Mouse (Mus musculus) hindbrain, embryonic 16.5 days (tissue): Measurements from ENCODE around the gene Pcolce. TPM values are rescaled to one million over a fixed set of nuclear protein-coding genes. Genes with fewer than 3 reads are reported as not detected.

Source experiments
- ATAC-seq: fragments of 200-750 bp; cut with Nextera tagmentation; 2 replicates; pipeline ENCODE4 v1.8.0; 2017; ENCODE audit warnings: moderate TSS enrichment, moderate library complexity
- H3K27ac ChIP-seq: fragments of 300-500 bp; sonication (generic); 2 replicates; pipeline ENCODE4 v1.5.1; 2014; ENCODE audit warnings: low read depth, mild to moderate bottlenecking, control low read depth, low read length, moderate library complexity
- H3K27me3 ChIP-seq: fragments of 300-500 bp; sonication (generic); replicated peaks from 2 replicates; pipeline ENCODE4 v1.6.1; 2014; ENCODE audit warnings: low read length; ENCODE audit not compliant: control insufficient read depth, insufficient read depth
- H3K36me3 ChIP-seq: fragments of 300-500 bp; sonication (generic); 2 replicates; pipeline ENCODE4 v1.6.1; 2014; ENCODE audit warnings: mild to moderate bottlenecking, low read length, moderate library complexity, mixed read lengths; ENCODE audit not compliant: control insufficient read depth, insufficient read depth
- H3K4me1 ChIP-seq: fragments of 300-500 bp; sonication (generic); 2 replicates; pipeline ENCODE4 v1.6.1; 2014; ENCODE audit warnings: low read depth, low read length; ENCODE audit not compliant: control insufficient read depth, insufficient read depth
- H3K4me2 ChIP-seq: fragments of 300-500 bp; sonication (generic); 2 replicates; pipeline ENCODE4 v1.6.1; 2014; ENCODE audit warnings: mild to moderate bottlenecking, low read length, control low read depth, moderate library complexity
- H3K4me3 ChIP-seq: fragments of 300-500 bp; sonication (generic); 2 replicates; pipeline ENCODE4 v1.5.1; 2014; ENCODE audit warnings: mild to moderate bottlenecking, low read length, control low read depth, moderate library complexity
- H3K9ac ChIP-seq: fragments of 300-500 bp; sonication (generic); 2 replicates; pipeline ENCODE4 v1.6.1; 2014; ENCODE audit warnings: low read depth, mild to moderate bottlenecking, control low read depth, low read length, moderate library complexity
- H3K9me3 ChIP-seq: fragments of 300-500 bp; sonication (generic); 2 replicates; pipeline ENCODE4 v1.6.1; 2014; ENCODE audit warnings: mild to moderate bottlenecking, low read length, moderate library complexity; ENCODE audit not compliant: control insufficient read depth
- WGBS: fragments of 180-500 bp; shearing (Covaris S2); extraction: QIAGEN DNeasy Blood & Tissue Kit; methylation state at CpG from one replicate; pipeline ENCODE4 v1.1.7; 2014; 5-methylcytosine and 5-hydroxymethylcytosine counted together
- polyA plus RNA-seq: library from polyadenylated mRNA; unstranded; fragments of >200 nt; fragmentation: Nextera tagmentation; extraction: Ambion mirVana; gene quantifications from 2 replicates; pipeline ENCODE4 v1.2.1, GENCODE M21; 2015

Gene Pcolce
- polyA plus RNA-seq, 1 experiment from 2014 or later = 23.3 TPM

DNA sequence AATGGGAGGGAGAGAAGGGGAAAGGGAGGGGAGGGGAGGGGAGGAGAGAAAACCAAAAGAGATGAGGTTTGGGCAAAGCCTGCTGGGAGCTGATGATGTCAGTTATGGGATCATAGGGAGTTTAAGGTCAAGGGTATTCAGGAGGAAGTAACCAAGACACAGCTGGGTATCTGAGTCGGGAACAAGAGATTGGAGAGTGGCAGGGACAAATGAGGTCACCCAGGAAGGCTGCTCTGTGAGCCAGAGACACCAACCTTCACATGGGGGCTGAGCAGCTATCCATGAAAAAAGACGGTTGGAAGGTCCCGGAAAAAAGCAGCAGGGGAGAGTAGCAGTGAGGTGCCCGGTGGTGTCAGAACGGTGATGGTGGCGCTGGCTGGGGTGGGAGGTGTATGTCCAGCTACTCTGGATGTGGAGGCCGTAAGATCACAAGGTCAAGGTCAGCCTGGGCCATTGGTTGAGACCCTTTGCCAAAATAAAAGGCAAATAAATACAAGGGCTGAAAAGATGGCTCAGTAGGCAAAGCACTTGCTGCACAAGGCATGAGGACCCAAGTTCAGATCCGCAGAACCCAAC, 45.3 kb downstream of the Pcolce start:
- WGBS = 81% methylated on average over 8 of the region's 8 CpGs
- Histone ChIP-seq H3K4me2 (no peak overlapping the region), H3K9ac (no peak overlapping the region), H3K9me3 (no peaks in the 10 kb centered on the region), H3K27me3 (no peaks in the 10 kb centered on the region), H3K4me3 (no peak overlapping the region), H3K36me3 (peaks cover 13% of the 10 kb centered on the region), H3K4me1 (peaks cover 2% of the 10 kb centered on the region; the same call in 1 of the 2 replicates), H3K27ac (no peak overlapping the region)
- no peak for ATAC-seq

DNA sequence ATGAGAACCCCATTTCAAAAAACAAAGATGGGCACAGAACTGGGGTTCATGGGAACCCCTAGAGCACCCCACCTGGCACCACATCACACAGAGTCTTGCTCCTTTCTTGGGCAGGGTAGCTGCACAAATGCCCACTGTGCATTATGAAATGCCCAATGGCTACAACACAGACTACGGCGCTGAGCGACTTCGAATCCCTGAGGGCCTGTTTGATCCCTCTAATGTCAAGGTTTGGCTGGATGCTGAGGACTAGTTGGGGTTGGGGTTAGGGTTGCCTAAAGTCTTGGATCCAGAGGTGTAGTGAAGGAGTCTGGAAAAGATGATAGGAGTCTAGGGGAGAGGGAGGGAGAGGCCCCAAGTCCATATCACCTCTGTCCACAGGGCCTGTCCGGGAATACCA, 47.2 kb downstream of the Pcolce start:
- Histone ChIP-seq H3K27ac (no peak overlapping the region), H3K4me2 (no peak overlapping the region), H3K4me3 (no peak overlapping the region), H3K4me1 (peaks cover 2% of the 10 kb centered on the region; the same call in 1 of the 2 replicates), H3K27me3 (no peaks in the 10 kb centered on the region), H3K9me3 (no peaks in the 10 kb centered on the region), H3K9ac (no peak overlapping the region), H3K36me3 (peaks cover 13% of the 10 kb centered on the region)
- WGBS = 92% methylated on average over 5 of the region's 5 CpGs
- no peak for ATAC-seq

DNA sequence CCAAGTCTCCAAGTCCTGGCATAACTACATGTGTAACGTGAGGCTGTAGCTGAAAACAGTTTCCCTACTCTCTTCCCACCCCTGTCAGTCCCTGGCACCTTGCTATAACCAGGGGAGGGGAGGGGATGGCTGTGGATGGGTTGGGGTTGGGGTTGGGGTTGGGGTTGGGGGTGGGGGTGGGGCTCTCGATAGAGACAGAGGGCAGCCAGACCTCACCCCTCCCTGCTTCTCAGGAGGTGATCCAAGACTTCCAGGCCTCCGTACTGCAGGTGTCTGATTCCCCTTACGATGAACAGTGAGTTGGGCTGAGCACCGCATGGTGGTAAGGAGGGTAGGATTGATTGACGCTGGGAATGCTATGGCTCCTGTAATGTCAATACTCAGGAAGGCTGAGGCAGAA, 47.8 kb downstream of the Pcolce start:
- no peaks in the 10 kb centered on the region for H3K27me3 ChIP-seq
- WGBS = 58% methylated on average over 6 of the region's 6 CpGs
- H3K36me3 ChIP-seq = peaks cover 13% of the 10 kb centered on the region
- H3K4me3 ChIP-seq = no peak overlapping the region
- peaks cover 2% of the 10 kb centered on the region; the same call in 1 of the 2 replicates for H3K4me1 ChIP-seq
- H3K27ac ChIP-seq = no peak overlapping the region
- no peaks in the 10 kb centered on the region for H3K9me3 ChIP-seq
- no peak overlapping the region for H3K4me2 ChIP-seq
- no peak for ATAC-seq
- no peak overlapping the region for H3K9ac ChIP-seq

DNA sequence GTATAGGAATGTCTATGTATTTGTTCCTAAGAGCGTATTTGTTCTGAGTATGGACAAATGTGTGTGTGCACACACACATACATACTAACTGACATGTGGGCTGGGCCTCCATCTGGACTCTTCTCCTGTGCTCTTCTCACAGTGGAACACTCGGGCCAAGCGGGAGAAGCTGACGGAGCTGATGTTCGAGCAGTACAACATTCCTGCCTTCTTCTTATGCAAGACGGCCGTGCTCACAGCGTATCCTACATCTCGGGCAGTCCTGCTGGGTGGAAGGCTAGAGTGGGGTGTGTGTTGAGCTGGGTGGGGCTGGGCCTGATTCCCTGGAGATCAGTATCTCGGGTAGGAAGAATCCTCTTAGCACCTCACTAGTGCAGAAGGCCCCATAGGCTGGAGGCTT, 50.6 kb downstream of the Pcolce start:
- Histone ChIP-seq H3K27me3 (no peaks in the 10 kb centered on the region), H3K36me3 (peaks cover 13% of the 10 kb centered on the region), H3K27ac (no peak overlapping the region), H3K4me2 (no peak overlapping the region), H3K4me3 (no peak overlapping the region), H3K4me1 (peaks cover 2% of the 10 kb centered on the region; the same call in 1 of the 2 replicates), H3K9me3 (no peaks in the 10 kb centered on the region), H3K9ac (no peak overlapping the region)
- 74% methylated on average over 10 of the region's 10 CpGs for WGBS
- no peak for ATAC-seq

DNA sequence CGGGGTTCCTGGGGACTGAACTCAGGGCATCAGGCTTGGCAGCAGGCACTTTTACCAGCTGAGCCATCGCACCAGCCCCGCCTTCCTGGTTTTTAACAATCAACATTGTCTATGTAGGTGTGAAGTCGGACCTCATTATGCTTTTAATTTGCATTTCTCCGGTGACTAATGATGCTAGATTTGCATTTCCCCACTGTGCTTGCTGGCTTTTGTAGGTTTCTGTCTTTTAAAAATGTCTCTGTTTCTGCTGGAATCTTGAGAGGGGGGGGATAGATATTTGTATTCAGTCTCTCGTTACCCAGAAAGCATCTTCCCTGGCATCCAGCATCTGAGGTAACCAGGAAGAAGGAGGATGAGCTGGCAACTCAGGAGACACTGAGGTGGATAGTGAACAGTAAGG, 52.0 kb downstream of the Pcolce start:
- no peaks in the 10 kb centered on the region for H3K9me3 ChIP-seq
- WGBS = 51% methylated on average over 6 of the region's 6 CpGs
- no peak for ATAC-seq

More for the DNA sequence above, 52.0 kb downstream of the Pcolce start:
- no peak overlapping the region for H3K4me3 ChIP-seq
- no peaks in the 10 kb centered on the region for H3K27me3 ChIP-seq
- no peak overlapping the region for H3K9ac ChIP-seq
- no peak overlapping the region for H3K4me2 ChIP-seq
- H3K4me1 ChIP-seq = peaks cover 2% of the 10 kb centered on the region; the same call in 1 of the 2 replicates
- H3K27ac ChIP-seq = no peak overlapping the region
- peaks cover 6% of the 10 kb centered on the region for H3K36me3 ChIP-seq

Other genes with a start within 250 kb of the Pcolce start
- gene Zan, start 136.7 kb downstream of the Pcolce start, polyA plus RNA-seq = 0.19 and 0.24 TPM in 2 replicates
- 79.3 and 87.0 TPM in 2 replicates for gene Pop7, start 111.3 kb downstream of the Pcolce start, polyA plus RNA-seq
- 11.8 and 16.3 TPM in 2 replicates for gene Gigyf1, start 95.2 kb downstream of the Pcolce start, polyA plus RNA-seq
- gene Epo, start 80.5 kb downstream of the Pcolce start, polyA plus RNA-seq = not detected in 2 replicates
- 519 and 521 TPM in 2 replicates for gene Gnb2, start 80.3 kb downstream of the Pcolce start, polyA plus RNA-seq
- 268 and 271 TPM in 2 replicates for gene Actl6b, start 60.3 kb downstream of the Pcolce start, polyA plus RNA-seq
- gene Tfr2, start 43.9 kb downstream of the Pcolce start, polyA plus RNA-seq = 7.9 and 8.4 TPM in 2 replicates
- 60.0 and 63.4 TPM in 2 replicates for gene Mospd3, start 12.7 kb downstream of the Pcolce start, polyA plus RNA-seq
- not detected in 2 replicates for gene Fbxo24, start 15.2 kb upstream of the Pcolce start, polyA plus RNA-seq
- gene Lrch4, start 15.3 kb upstream of the Pcolce start, polyA plus RNA-seq = 14.9 and 21.6 TPM in 2 replicates
- 7.4 and 7.6 TPM in 2 replicates for gene Gm20605, start 15.4 kb upstream of the Pcolce start, polyA plus RNA-seq
- 3.4 and 6.6 TPM in 2 replicates for gene Sap25, start 27.6 kb upstream of the Pcolce start, polyA plus RNA-seq
- 0.11 and 0.16 TPM in 2 replicates for gene Irs3, start 31.9 kb upstream of the Pcolce start, polyA plus RNA-seq
- 20.1 and 21.7 TPM in 2 replicates for gene Agfg2, start 70.9 kb upstream of the Pcolce start, polyA plus RNA-seq
- 44.0 and 50.2 TPM in 2 replicates for gene Nyap1, start 127.8 kb upstream of the Pcolce start, polyA plus RNA-seq
- 101 and 150 TPM in 2 replicates for gene Tsc22d4, start 131.9 kb upstream of the Pcolce start, polyA plus RNA-seq
- 34.9 and 41.8 TPM in 2 replicates for gene Ppp1r35, start 165.1 kb upstream of the Pcolce start, polyA plus RNA-seq
- gene Mepce, start 173.9 kb upstream of the Pcolce start, polyA plus RNA-seq = 11.1 and 12.2 TPM in 2 replicates
- gene Zcwpw1, start 174.0 kb upstream of the Pcolce start, polyA plus RNA-seq = 11.2 and 13.5 TPM in 2 replicates
- gene Pilra, start 222.5 kb upstream of the Pcolce start, polyA plus RNA-seq = 0.17 and 0.51 TPM in 2 replicates
- not detected in 2 replicates for gene Pilrb1, start 244.3 kb upstream of the Pcolce start, polyA plus RNA-seq